Mouse (Mus musculus): ENCODE measurements around the gene Nr5a1. TPM values are rescaled to one million over a fixed set of nuclear protein-coding genes. Genes with fewer than 3 reads are reported as not detected.

Gene Nr5a1
- polyA plus RNA-seq, 1 experiment: not detected

- peaks cover 57% of the 10 kb centered on the region for H3K4me1 ChIP-seq
Measured at GRCm38 (mm10) chr2:38658338-38658836, 56.0 kb downstream of the Nr5a1 start.

DNA sequence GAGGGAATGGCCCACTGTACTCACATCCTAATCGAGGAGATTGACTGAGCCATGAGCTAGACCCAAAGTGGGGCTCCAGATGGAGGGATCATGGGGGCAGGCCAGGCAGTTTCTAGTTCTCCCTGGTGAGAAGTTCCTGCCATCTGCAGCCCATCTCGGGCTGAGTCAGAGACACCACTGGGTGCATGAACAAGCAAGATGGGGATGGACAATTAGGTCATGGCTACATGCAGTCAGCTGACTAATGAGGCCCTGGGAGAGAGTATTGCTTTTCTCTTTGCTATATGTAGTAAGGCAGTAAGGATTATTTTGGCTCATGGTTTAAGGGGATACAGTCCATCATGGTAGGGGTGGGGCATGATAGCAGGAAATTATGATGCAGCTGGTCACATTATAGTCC is 60.6 kb downstream of the Nr5a1 start:
- H3K4me1 ChIP-seq: peaks cover 66% of the 10 kb centered on the region
- H3K36me3 ChIP-seq (replicated peaks; ENCODE audit: low read length): no peaks in the 10 kb centered on the region
- peaks cover 10% of the 10 kb centered on the region for H3K9me3 ChIP-seq
- H3K27me3 ChIP-seq (replicated peaks): peaks cover 26% of the 10 kb centered on the region
- no peak for TF ChIP-seq GATA1 (IDR thresholded peaks at IDR 0.05; ENCODE audit: borderline replicate concordance, low read length)
- TF ChIP-seq FLI1 (IDR thresholded peaks at IDR 0.05; ENCODE audit: low read length): no peak
- H3K4me3 ChIP-seq (replicated peaks): no peak overlapping the region

More at GRCm38 (mm10) chr2:38658338-38658836, 56.0 kb downstream of the Nr5a1 start:
- H3K9me3 ChIP-seq: peaks cover 6% of the 10 kb centered on the region
- no peak for TF ChIP-seq GATA1 (IDR thresholded peaks at IDR 0.05; ENCODE audit: borderline replicate concordance, low read length)
- TF ChIP-seq FLI1 (IDR thresholded peaks at IDR 0.05; ENCODE audit: low read length): no peak
- no peaks in the 10 kb centered on the region for H3K36me3 ChIP-seq (replicated peaks; ENCODE audit: low read length)
- peaks cover 20% of the 10 kb centered on the region for H3K27me3 ChIP-seq (replicated peaks)
- H3K4me3 ChIP-seq (replicated peaks): peak overlapping the region; percentile 91

DNA sequence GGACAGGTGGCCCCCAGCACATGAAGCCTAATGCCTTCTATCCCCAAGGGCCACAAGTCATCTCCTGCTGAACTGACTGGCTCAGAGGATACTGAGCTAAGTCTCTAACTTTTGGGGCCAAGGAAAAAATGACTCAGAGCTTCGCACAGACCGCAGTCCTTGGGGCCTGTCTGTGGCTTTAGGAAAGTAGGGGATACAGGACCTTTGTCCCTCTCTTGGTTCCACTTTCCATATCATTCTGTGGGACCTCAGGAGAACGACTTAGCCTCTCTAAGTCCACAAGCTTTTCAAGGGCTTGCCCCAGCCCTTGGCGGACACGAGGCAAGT is 61.1 kb downstream of the Nr5a1 start:
- TF ChIP-seq FLI1 (IDR thresholded peaks at IDR 0.05; ENCODE audit: low read length) (no peak), GATA1 (IDR thresholded peaks at IDR 0.05; ENCODE audit: borderline replicate concordance, low read length) (no peak)
- H3K27me3 ChIP-seq (replicated peaks): peaks cover 26% of the 10 kb centered on the region
- H3K9me3 ChIP-seq: peaks cover 14% of the 10 kb centered on the region
- peaks cover 61% of the 10 kb centered on the region for H3K4me1 ChIP-seq
- H3K4me3 ChIP-seq (replicated peaks): no peak overlapping the region
- H3K36me3 ChIP-seq (replicated peaks; ENCODE audit: low read length): no peaks in the 10 kb centered on the region

DNA sequence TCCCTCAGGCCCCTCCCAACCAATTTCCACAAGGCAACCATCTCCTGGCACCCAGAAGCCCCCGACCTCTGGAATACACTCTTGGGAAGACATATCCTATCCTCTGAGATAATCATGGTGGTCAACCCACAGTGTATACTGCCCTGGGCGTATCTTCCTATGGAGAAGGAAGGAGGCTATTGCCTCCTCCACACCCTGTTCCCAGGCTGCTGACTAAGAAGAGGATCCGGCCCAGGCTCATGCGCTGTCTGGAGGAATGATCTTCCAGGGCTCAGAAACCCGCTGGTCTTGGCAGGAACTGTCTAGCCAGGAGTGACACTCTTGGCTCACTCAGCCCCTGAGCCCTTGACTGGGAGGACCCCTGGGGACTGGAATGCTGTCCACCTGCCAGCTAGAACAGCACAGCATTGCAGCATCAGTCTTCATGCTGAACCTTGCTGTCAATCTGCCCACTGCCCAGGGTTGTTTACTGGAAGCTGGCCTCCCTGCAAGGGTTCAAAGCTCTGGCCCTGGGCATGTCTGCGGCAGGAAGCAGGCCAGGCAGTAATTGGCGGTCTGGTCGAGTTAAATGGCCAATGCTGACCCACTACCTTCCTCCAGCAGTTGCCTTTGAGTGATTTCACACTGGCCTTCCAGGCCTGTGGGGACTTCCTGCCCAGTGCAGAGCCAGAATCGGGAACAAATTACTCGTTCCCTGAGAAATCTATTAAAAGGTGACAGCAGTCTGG is 61.6 kb downstream of the Nr5a1 start:
- Histone ChIP-seq H3K9me3 (peaks cover 17% of the 10 kb centered on the region), H3K4me3 (replicated peaks) (no peak overlapping the region), H3K36me3 (replicated peaks; ENCODE audit: low read length) (no peaks in the 10 kb centered on the region), H3K27me3 (replicated peaks) (peaks cover 25% of the 10 kb centered on the region), H3K4me1 (peaks cover 57% of the 10 kb centered on the region)
- TF ChIP-seq GATA1 (IDR thresholded peaks at IDR 0.05; ENCODE audit: borderline replicate concordance, low read length) (no peak), FLI1 (IDR thresholded peaks at IDR 0.05; ENCODE audit: low read length) (no peak)

- Histone ChIP-seq H3K27me3 (replicated peaks) (peaks cover 25% of the 10 kb centered on the region), H3K9me3 (peaks cover 17% of the 10 kb centered on the region)
- TF ChIP-seq FLI1 (IDR thresholded peaks at IDR 0.05; ENCODE audit: low read length): no peak
- TF ChIP-seq GATA1 (IDR thresholded peaks at IDR 0.05; ENCODE audit: borderline replicate concordance, low read length): no peak
Measured at GRCm38 (mm10) chr2:38652098-38652497, 62.2 kb downstream of the Nr5a1 start.

DNA sequence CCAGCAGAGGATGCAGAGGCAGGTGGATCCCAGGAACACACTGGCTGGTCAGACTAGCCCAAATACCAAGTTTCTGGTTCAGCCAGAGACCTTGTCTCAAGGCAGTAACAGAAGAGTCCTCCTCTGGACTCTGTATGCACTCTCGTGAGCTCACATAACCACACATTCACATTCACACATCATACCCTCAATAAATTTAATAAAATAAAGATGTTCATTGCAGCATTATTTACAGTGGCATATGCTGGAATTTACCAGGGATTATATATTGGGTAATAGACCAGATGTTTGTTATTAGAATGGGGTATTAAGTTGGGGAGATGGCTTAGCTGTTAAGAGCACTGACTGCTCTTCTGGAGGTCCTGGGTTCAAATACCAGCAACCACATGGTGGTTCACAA is 64.0 kb downstream of the Nr5a1 start:
- Histone ChIP-seq H3K27me3 (replicated peaks) (peaks cover 20% of the 10 kb centered on the region), H3K4me3 (replicated peaks) (no peak overlapping the region), H3K4me1 (peaks cover 63% of the 10 kb centered on the region), H3K9me3 (peaks cover 17% of the 10 kb centered on the region), H3K36me3 (replicated peaks; ENCODE audit: low read length) (no peaks in the 10 kb centered on the region)
- TF ChIP-seq FLI1 (IDR thresholded peaks at IDR 0.05; ENCODE audit: low read length): no peak
- TF ChIP-seq GATA1 (IDR thresholded peaks at IDR 0.05; ENCODE audit: borderline replicate concordance, low read length): no peak

More at GRCm38 (mm10) chr2:38652098-38652497, 62.2 kb downstream of the Nr5a1 start:
- H3K36me3 ChIP-seq (replicated peaks; ENCODE audit: low read length): no peaks in the 10 kb centered on the region
- peaks cover 57% of the 10 kb centered on the region for H3K4me1 ChIP-seq
- no peak overlapping the region for H3K4me3 ChIP-seq (replicated peaks)

- Histone ChIP-seq H3K4me3 (replicated peaks) (no peak overlapping the region), H3K9me3 (peaks cover 10% of the 10 kb centered on the region), H3K36me3 (replicated peaks; ENCODE audit: low read length) (no peaks in the 10 kb centered on the region), H3K27me3 (replicated peaks) (peaks cover 13% of the 10 kb centered on the region), H3K4me1 (peaks cover 57% of the 10 kb centered on the region)
- no peak for TF ChIP-seq FLI1 (IDR thresholded peaks at IDR 0.05; ENCODE audit: low read length)
- no peak for TF ChIP-seq GATA1 (IDR thresholded peaks at IDR 0.05; ENCODE audit: borderline replicate concordance, low read length)
Measured at GRCm38 (mm10) chr2:38647661-38648060, 66.7 kb downstream of the Nr5a1 start.

GRCm38 (mm10) chr2:38647201-38647606 is 67.1 kb downstream of the Nr5a1 start:
- Histone ChIP-seq H3K4me1 (peaks cover 56% of the 10 kb centered on the region), H3K4me3 (replicated peaks) (no peak overlapping the region), H3K27me3 (replicated peaks) (peaks cover 12% of the 10 kb centered on the region), H3K36me3 (replicated peaks; ENCODE audit: low read length) (peaks cover under 1% of the 10 kb centered on the region), H3K9me3 (peaks cover 10% of the 10 kb centered on the region)
- TF ChIP-seq GATA1 (IDR thresholded peaks at IDR 0.05; ENCODE audit: borderline replicate concordance, low read length) (no peak), FLI1 (IDR thresholded peaks at IDR 0.05; ENCODE audit: low read length) (no peak)

GRCm38 (mm10) chr2:38645936-38646335 is 68.4 kb downstream of the Nr5a1 start:
- Histone ChIP-seq H3K36me3 (replicated peaks; ENCODE audit: low read length) (peaks cover 13% of the 10 kb centered on the region), H3K4me1 (peaks cover 51% of the 10 kb centered on the region), H3K27me3 (replicated peaks) (peaks cover 7% of the 10 kb centered on the region), H3K9me3 (peaks cover 10% of the 10 kb centered on the region), H3K4me3 (replicated peaks) (no peak overlapping the region)
- no peak for TF ChIP-seq GATA1 (IDR thresholded peaks at IDR 0.05; ENCODE audit: borderline replicate concordance, low read length)
- TF ChIP-seq FLI1 (IDR thresholded peaks at IDR 0.05; ENCODE audit: low read length): no peak

- no peak for TF ChIP-seq GATA1 (IDR thresholded peaks at IDR 0.05; ENCODE audit: borderline replicate concordance, low read length)
- TF ChIP-seq FLI1 (IDR thresholded peaks at IDR 0.05; ENCODE audit: low read length): no peak; the same call in 1 of the 2 replicates
- Histone ChIP-seq H3K27me3 (replicated peaks) (no peaks in the 10 kb centered on the region), H3K4me1 (peaks cover 45% of the 10 kb centered on the region), H3K36me3 (replicated peaks; ENCODE audit: low read length) (peaks cover 33% of the 10 kb centered on the region), H3K9me3 (peaks cover 9% of the 10 kb centered on the region), H3K4me3 (replicated peaks) (peak within 1 kb of the TSS; percentile 95)
Measured at GRCm38 (mm10) chr2:38643625-38644427, 70.5 kb downstream of the Nr5a1 start, which contains the start of gene Psmb7. Gene Psmb7 (minus strand): TSS chr2:38644087.

Other genes starting within 250 kb of the Nr5a1 start
- 4.4 and 7.3 TPM in 2 replicates for gene Nek6, start 202.9 kb downstream of the Nr5a1 start, polyA plus RNA-seq (2012; ENCODE audit: insufficient read depth, low replicate concordance)
- 12.4 TPM in 1 of 2 replicates, not detected in the other for gene Psmb7, start 70.5 kb downstream of the Nr5a1 start, polyA plus RNA-seq (2012; ENCODE audit: insufficient read depth, low replicate concordance)
- 0.25 TPM in 1 of 2 replicates, not detected in the other for gene Nr6a1, start 213.1 kb upstream of the Nr5a1 start, polyA plus RNA-seq (2012; ENCODE audit: insufficient read depth, low replicate concordance)
- not detected in 2 replicates for gene Olfml2a, start 217.4 kb upstream of the Nr5a1 start, polyA plus RNA-seq (2012; ENCODE audit: insufficient read depth, low replicate concordance)